Mouse (Mus musculus) heart, postnatal 0 days (tissue): ENCODE measurements around the gene Retreg1. TPM values are rescaled to one million over a fixed set of nuclear protein-coding genes. Genes with fewer than 3 reads are reported as not detected.

Experiments
- ATAC-seq: fragments of 200-750 bp; cut with Nextera tagmentation; 2 replicates; pipeline ENCODE4 v1.8.0; 2017; ENCODE audit warnings: low read depth, moderate number of reproducible peaks, moderate library complexity; ENCODE audit not compliant: insufficient read depth
- DNase-seq: peaks from one replicate; pipeline ENCODE4 v3.0.0-alpha.2; 2016; ENCODE audit warnings: low spot score
- H3K27ac ChIP-seq: fragments of 300-500 bp; sonication (generic); 2 replicates; pipeline ENCODE4 v1.5.1; 2014; ENCODE audit warnings: low read depth, mild to moderate bottlenecking
- H3K27me3 ChIP-seq: fragments of 300-500 bp; sonication (generic); 2 replicates; pipeline ENCODE4 v1.6.1; 2014; ENCODE audit warnings: low read length, mixed read lengths; ENCODE audit not compliant: control insufficient read depth, insufficient read depth
- H3K36me3 ChIP-seq: fragments of 300-500 bp; sonication (generic); replicated peaks from 2 replicates; pipeline ENCODE4 v1.6.1; 2014; ENCODE audit warnings: low read length, mixed read lengths; ENCODE audit not compliant: control insufficient read depth, insufficient read depth
- H3K4me1 ChIP-seq: fragments of 300-500 bp; sonication (generic); 2 replicates; pipeline ENCODE4 v1.6.1; 2014; ENCODE audit warnings: antibody characterized with exemption; ENCODE audit not compliant: control insufficient read depth, insufficient read depth
- H3K4me2 ChIP-seq: fragments of 300-500 bp; sonication (generic); 2 replicates; pipeline ENCODE4 v1.6.1; 2014; ENCODE audit warnings: low read depth, mild to moderate bottlenecking, low read length, moderate library complexity
- H3K4me3 ChIP-seq: fragments of 300-500 bp; sonication (generic); 2 replicates; pipeline ENCODE4 v1.5.1; 2014; ENCODE audit warnings: low read depth, low read length
- H3K9ac ChIP-seq: fragments of 300-500 bp; sonication (generic); replicated peaks from 2 replicates; pipeline ENCODE4 v1.6.1; 2014; ENCODE audit warnings: low read depth, low read length, mixed read lengths
- H3K9me3 ChIP-seq: fragments of 300-500 bp; sonication (generic); replicated peaks from 2 replicates; pipeline ENCODE4 v1.6.1; 2016; ENCODE audit warnings: low read length; ENCODE audit not compliant: control insufficient read depth
- CTCF ChIP-seq: IDR thresholded peaks from 2 replicates; pipeline ENCODE4 v1.5.1; 2016; ENCODE audit warnings: antibody characterized with exemption, control low read depth, low read depth
- EP300 ChIP-seq: IDR thresholded peaks from 2 replicates; pipeline ENCODE4 v1.6.1; 2016; ENCODE audit warnings: antibody characterized with exemption, low read depth
- WGBS: fragments of 180-500 bp; shearing (Covaris S2); extraction: QIAGEN DNeasy Blood & Tissue Kit; methylation state at CpG from one replicate; pipeline ENCODE4 v1.1.7; 2014; 5-methylcytosine and 5-hydroxymethylcytosine counted together
- polyA plus RNA-seq: library from polyadenylated mRNA; unstranded; fragments of >200 nt; fragmentation: Nextera tagmentation; extraction: Ambion mirVana; gene quantifications from 2 replicates; pipeline ENCODE4 v1.2.1, GENCODE M21; 2015
- total RNA-seq: library from RNA; depleted of rRNA; stranded (reverse); fragments of >200 nt; gene quantifications from 2 replicates; pipeline ENCODE4 v1.2.3, GENCODE M21; 2014; ENCODE audit warnings: low replicate concordance

The Retreg1 gene
- total and polyA plus RNA-seq, 2 experiments from 2014 or later = 141 to 157 TPM

GRCm38 (mm10) chr15:25847576-25848168 lies 4.7 kb downstream of the Retreg1 start:
- Histone ChIP-seq H3K27me3 (no peaks in the 10 kb centered on the region), H3K9ac (no peak overlapping the region), H3K4me1 (no peaks in the 10 kb centered on the region; the same call in 1 of the 2 replicates), H3K4me3 (no peak overlapping the region), H3K9me3 (no peaks in the 10 kb centered on the region), H3K4me2 (no peak overlapping the region), H3K27ac (no peak overlapping the region), H3K36me3 (no peaks in the 10 kb centered on the region)
- TF ChIP-seq EP300 = no peak
- no peak for TF ChIP-seq CTCF
- DNase-seq = no peak
- ATAC-seq = no peak
- 90% methylated on average over 1 of the region's 1 CpGs for WGBS

- H3K4me1 ChIP-seq = no peaks in the 10 kb centered on the region
- H3K27me3 ChIP-seq = no peaks in the 10 kb centered on the region
- no peaks in the 10 kb centered on the region for H3K9me3 ChIP-seq
- TF ChIP-seq EP300 = no peak
- no peak for TF ChIP-seq CTCF
- 48% methylated on average over 11 of the region's 11 CpGs for WGBS
- DNase-seq (no peak), ATAC-seq (no peak)
- no peak overlapping the region for H3K4me2 ChIP-seq
- H3K9ac ChIP-seq = no peak overlapping the region
- H3K36me3 ChIP-seq = no peaks in the 10 kb centered on the region
- no peak overlapping the region for H3K4me3 ChIP-seq
- no peak overlapping the region for H3K27ac ChIP-seq
Observed at GRCm38 (mm10) chr15:25850552-25850951, 7.6 kb downstream of the Retreg1 start.

GRCm38 (mm10) chr15:25854270-25854904 lies 11.4 kb downstream of the Retreg1 start:
- ATAC-seq = no peak

GRCm38 (mm10) chr15:25858611-25859058 lies 15.7 kb downstream of the Retreg1 start:
- WGBS = 57% methylated on average over 12 of the region's 12 CpGs
- TF ChIP-seq EP300 (no peak), CTCF (no peak)
- Histone ChIP-seq H3K27me3 (no peaks in the 10 kb centered on the region), H3K4me3 (no peak overlapping the region), H3K36me3 (no peaks in the 10 kb centered on the region), H3K9me3 (no peaks in the 10 kb centered on the region), H3K27ac (no peak overlapping the region), H3K4me2 (no peak overlapping the region), H3K9ac (no peak overlapping the region), H3K4me1 (0 out of 2 replicates have a peak, but pooled peaks cover 4% of the 10 kb centered on the region)
- no peak for ATAC-seq
- no peak for DNase-seq

More at GRCm38 (mm10) chr15:25854270-25854904, 11.4 kb downstream of the Retreg1 start:
- Histone ChIP-seq H3K36me3 (no peaks in the 10 kb centered on the region), H3K27me3 (no peaks in the 10 kb centered on the region), H3K4me3 (no peak overlapping the region), H3K4me1 (0 out of 2 replicates have a peak, but pooled peaks cover 4% of the 10 kb centered on the region), H3K27ac (no peak overlapping the region), H3K4me2 (no peak overlapping the region), H3K9me3 (no peaks in the 10 kb centered on the region), H3K9ac (no peak overlapping the region)
- no peak for DNase-seq
- WGBS = 71% methylated on average over 18 of the region's 18 CpGs
- no peak for TF ChIP-seq CTCF
- TF ChIP-seq EP300 = no peak

- no peak overlapping the region for H3K4me2 ChIP-seq
- no peak overlapping the region for H3K4me3 ChIP-seq
- H3K9ac ChIP-seq = no peak overlapping the region
- no peaks in the 10 kb centered on the region for H3K9me3 ChIP-seq
- WGBS = 63% methylated on average over 3 of the region's 3 CpGs
- ATAC-seq (no peak), DNase-seq (no peak)
- no peak for TF ChIP-seq CTCF
- no peak for TF ChIP-seq EP300
- H3K27me3 ChIP-seq = no peaks in the 10 kb centered on the region
- H3K27ac ChIP-seq = no peak overlapping the region
- 0 out of 2 replicates have a peak, but pooled peaks cover 4% of the 10 kb centered on the region for H3K4me1 ChIP-seq
- no peaks in the 10 kb centered on the region for H3K36me3 ChIP-seq
Observed at GRCm38 (mm10) chr15:25859469-25859868, 16.5 kb downstream of the Retreg1 start.
